Comparison of ENCODE assay signal across 8 mouse cellular contexts in the genomic region with DNA sequence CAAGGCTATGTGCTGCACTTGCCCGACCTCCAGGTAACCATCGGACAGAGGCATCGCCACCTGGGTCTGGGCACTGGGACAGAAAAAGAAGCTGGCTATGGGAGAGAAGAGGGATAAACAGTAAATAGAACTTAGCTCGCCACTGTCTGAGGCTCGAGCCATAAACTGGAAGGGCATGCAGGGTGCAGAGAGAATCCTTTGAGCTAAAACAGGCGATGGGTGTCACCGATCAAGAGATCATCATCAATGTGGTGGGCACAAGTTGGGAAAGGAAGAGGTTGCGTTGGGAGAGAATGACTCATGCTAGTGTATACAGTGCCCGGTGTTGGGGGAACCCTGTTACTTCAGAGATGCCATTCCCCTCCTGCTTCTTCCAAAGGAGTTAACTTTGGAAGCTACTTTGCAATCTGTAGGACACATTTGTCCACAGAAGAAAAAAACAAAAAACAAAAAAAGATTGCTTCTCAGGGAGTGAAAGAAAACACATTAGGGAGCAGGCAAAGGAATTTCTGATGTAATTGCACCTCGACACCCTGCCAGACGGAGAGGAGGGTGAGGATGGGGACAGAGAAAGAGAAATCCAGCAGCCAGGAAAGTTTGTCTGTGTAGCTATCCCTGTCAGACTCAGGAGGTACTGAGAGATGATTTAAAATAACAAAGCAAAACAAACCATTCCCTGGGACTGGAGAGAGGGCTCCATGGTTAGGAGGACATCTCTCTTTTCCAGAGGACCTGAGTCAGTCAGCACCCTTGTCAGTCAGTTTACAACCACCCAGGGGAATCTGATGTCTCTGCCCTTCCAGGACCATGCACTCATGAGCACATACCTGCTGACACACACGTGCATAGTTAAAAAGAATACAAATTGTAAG. TPM values are rescaled to one million over a fixed set of nuclear protein-coding genes. Genes with fewer than 3 reads are reported as not detected.
DNase-seq lines count a peak whose midpoint lies in the region; ATAC-seq and TF ChIP-seq lines count a peak whose summit lies in the region.

No protein-coding gene starts in this region.

- peak; percentile 22 to 44 for DNase-seq in heart, adult 18-20 months
- DNase-seq in heart, postnatal 4 days: no peak
- no peak for DNase-seq in left cerebral cortex, adult 9 months (ENCODE audit: low spot score in 2 of 2)
- DNase-seq in adrenal gland, postnatal 4 days (ENCODE audit: low spot score in 2 of 2): no peak

- no peaks in the 10 kb centered on the region for H3K27me3 ChIP-seq in heart, embryonic 16.5 days (ENCODE audit: control insufficient read depth, insufficient read depth, low read length)

- no peak for TF ChIP-seq CTCF in bone marrow, adult 2 months (IDR thresholded peaks at IDR 0.05; ENCODE audit: control insufficient read depth, insufficient read depth, low read length)

- peak overlapping the region; percentile 77 for H3K9ac ChIP-seq in heart, embryonic 16.5 days (ENCODE audit: low read length)

- H3K36me3 ChIP-seq in heart, embryonic 16.5 days (ENCODE audit: control insufficient read depth, insufficient read depth): no peaks in the 10 kb centered on the region
- peaks cover 4% of the 10 kb centered on the region; the same call in 1 of the 2 replicates for H3K36me3 ChIP-seq in macrophage (ENCODE audit: inconsistent target)

- peak overlapping the region; percentile 67 for H3K4me3 ChIP-seq in bone marrow, adult 2 months (replicated peaks; ENCODE audit: control insufficient read depth, low read depth, low read length)
- H3K4me3 ChIP-seq in heart, embryonic 16.5 days (ENCODE audit: low read length): peak overlapping the region; percentile 61
- peak overlapping the region; percentile 47 for H3K4me3 ChIP-seq in macrophage (ENCODE audit: inconsistent target)

- no peaks in the 10 kb centered on the region; the same call in 1 of the 2 replicates for H3K4me1 ChIP-seq in bone marrow, adult 2 months (ENCODE audit: control insufficient read depth, insufficient read depth, low read length)
- peaks cover 6% of the 10 kb centered on the region for H3K4me1 ChIP-seq in heart, embryonic 16.5 days (ENCODE audit: control insufficient read depth, insufficient read depth, low read length)

- no peak for TF ChIP-seq POLR2A in bone marrow, adult 2 months (IDR thresholded peaks at IDR 0.05; ENCODE audit: borderline replicate concordance, control insufficient read depth, low read depth, low read length)

- 23% methylated on average over 12 of the region's 12 CpGs for WGBS in bone marrow, adult 2 months
- WGBS in heart, embryonic 16.5 days: 20% methylated on average over 12 of the region's 12 CpGs
- 35% methylated on average over 12 of the region's 12 CpGs for WGBS in macrophage (ENCODE audit: missing documents)

- no peak overlapping the region for H3K27ac ChIP-seq in bone marrow, adult 2 months (ENCODE audit: control insufficient read depth, insufficient read depth, low read depth, low read length, poor library complexity)
- no peak overlapping the region; the same call in 1 of the 2 replicates for H3K27ac ChIP-seq in heart, embryonic 16.5 days (ENCODE audit: low read length)
- H3K27ac ChIP-seq in macrophage: peak overlapping the region; percentile 83

- no peaks in the 10 kb centered on the region for H3K9me3 ChIP-seq in heart, embryonic 16.5 days (replicated peaks; ENCODE audit: control insufficient read depth, low read length)

- peaks cover 52% of the 10 kb centered on the region; the same call in 1 of the 2 replicates for H3K79me2 ChIP-seq in macrophage (ENCODE audit: inconsistent target)

- ATAC-seq in heart, embryonic 16.5 days (replicated peaks; ENCODE audit: extremely low read depth, insufficient read depth, low FRiP score): no peak
- ATAC-seq in monocyte, adult 5-6 weeks (replicated peaks; ENCODE audit: insufficient number of reproducible peaks, low FRiP score, low TSS enrichment, poor library complexity, severe bottlenecking): no peak

- peak overlapping the region; percentile 81 for H3K4me2 ChIP-seq in heart, embryonic 16.5 days (ENCODE audit: low read depth, low read length)

RNA-seq across cellular contexts. Expression of a gene that starts 0.7 kb away (rescaled TPM):
- 10 to 100 TPM; 11.0 to 15.5 TPM for total RNA-seq in heart, adult 18-20 months (2021)
- 1 to 10 TPM; 5.4 to 6.3 TPM for total RNA-seq in heart, postnatal 4 days (2021)
- 9.2 and 16.4 TPM in 2 replicates for polyA plus RNA-seq in bone marrow, adult 2 months (2011; ENCODE audit: insufficient read depth, insufficient read length, low replicate concordance, missing spikeins)
- polyA plus RNA-seq in heart, embryonic 16.5 days (2015; fragmentation: Nextera tagmentation; extraction: Ambion mirVana): 12.4 and 13.3 TPM in 2 replicates
- total RNA-seq in macrophage (2018; cell fraction: chromatin; rRNA removed): 100 to 1,000 TPM in 22 of 26 experiments, 10 to 100 TPM in 4; 49.9 to 682 (median 176) TPM
- 10 to 100 TPM in 24 of 26 experiments, 1 to 10 TPM in 2; 7.6 to 80.2 (median 32.6) TPM for total RNA-seq in macrophage (2018; cell fraction: cytosol; rRNA removed)
- 100 to 1,000 TPM in 12 of 26 experiments, 10 to 100 TPM in 14; 23.6 to 520 (median 98.6) TPM for total RNA-seq in macrophage (2018; cell fraction: nucleus; rRNA removed)
- 10.0 to 133 TPM (median 56.9 TPM) in 3 replicates for polyA plus RNA-seq in macrophage (2018)
- 1 to 10 TPM; 6.2 to 8.0 TPM for total RNA-seq in adrenal gland, postnatal 4 days (2021)
- 52.0 to 91.2 TPM (median 90.6 TPM) in 3 replicates for total RNA-seq in monocyte, adult 5-6 weeks (2017)

RNA-seq across cellular contexts. Expression of a gene that starts 34.9 kb away (rescaled TPM):
- total RNA-seq in heart, adult 18-20 months (2021): 1 to 10 TPM; 1.4 to 1.7 TPM
- total RNA-seq in heart, postnatal 4 days (2021): 1 to 10 TPM; 3.7 to 4.1 TPM
- 0.52 TPM in 1 of 2 replicates, not detected in the other for polyA plus RNA-seq in bone marrow, adult 2 months (2011; ENCODE audit: insufficient read depth, insufficient read length, low replicate concordance, missing spikeins)
- polyA plus RNA-seq in heart, embryonic 16.5 days (2015; fragmentation: Nextera tagmentation; extraction: Ambion mirVana): 4.6 and 5.7 TPM in 2 replicates
- 1 to 10 TPM in 1 of 26 experiments, under 1 TPM in 8, not detected in 17; 0.22 to 2.0 (median 0.46) TPM for total RNA-seq in macrophage (2018; cell fraction: chromatin; rRNA removed)
- total RNA-seq in macrophage (2018; cell fraction: cytosol; rRNA removed): under 1 TPM in 8 of 26 experiments, not detected in 18; 0.03 to 0.10 (median 0.07) TPM
- 1 to 10 TPM in 1 of 26 experiments, under 1 TPM in 9, not detected in 16; 0.12 to 2.1 (median 0.30) TPM for total RNA-seq in macrophage (2018; cell fraction: nucleus; rRNA removed)
- polyA plus RNA-seq in macrophage (2018): not detected in 3 replicates
- under 1 TPM; 0.42 to 0.45 TPM for total RNA-seq in adrenal gland, postnatal 4 days (2021)
- not detected in 3 replicates for total RNA-seq in monocyte, adult 5-6 weeks (2017)

RNA-seq across cellular contexts. Expression of a gene that starts 52.5 kb away (rescaled TPM):
- total RNA-seq in heart, adult 18-20 months (2021): 1 to 10 TPM; 9.1 to 9.3 TPM
- 10 to 100 TPM; 19.7 to 22.1 TPM for total RNA-seq in heart, postnatal 4 days (2021)
- polyA plus RNA-seq in bone marrow, adult 2 months (2011; ENCODE audit: insufficient read depth, insufficient read length, low replicate concordance, missing spikeins): 12.2 and 28.2 TPM in 2 replicates
- polyA plus RNA-seq in heart, embryonic 16.5 days (2015; fragmentation: Nextera tagmentation; extraction: Ambion mirVana): 7.1 and 10.3 TPM in 2 replicates
- 10 to 100 TPM; 11.1 to 70.9 (median 39.0) TPM for total RNA-seq in macrophage (2018; cell fraction: chromatin; rRNA removed)
- total RNA-seq in macrophage (2018; cell fraction: cytosol; rRNA removed): 1 to 10 TPM; 1.9 to 7.2 (median 3.8) TPM
- total RNA-seq in macrophage (2018; cell fraction: nucleus; rRNA removed): 10 to 100 TPM in 20 of 26 experiments, 1 to 10 TPM in 6; 8.0 to 42.4 (median 19.6) TPM
- polyA plus RNA-seq in macrophage (2018): 3.0 to 5.5 TPM (median 3.7 TPM) in 3 replicates
- 10 to 100 TPM; 27.8 to 30.2 TPM for total RNA-seq in adrenal gland, postnatal 4 days (2021)
- total RNA-seq in monocyte, adult 5-6 weeks (2017): 13.3 to 25.8 TPM (median 21.5 TPM) in 3 replicates

RNA-seq across cellular contexts. Expression of a gene that starts 57.6 kb away (rescaled TPM):
- under 1 TPM; 0.18 to 0.30 TPM for total RNA-seq in heart, adult 18-20 months (2021)
- under 1 TPM; 0.12 to 0.20 TPM for total RNA-seq in heart, postnatal 4 days (2021)
- not detected in 2 replicates for polyA plus RNA-seq in bone marrow, adult 2 months (2011; ENCODE audit: insufficient read depth, insufficient read length, low replicate concordance, missing spikeins)
- 0.36 and 0.71 TPM in 2 replicates for polyA plus RNA-seq in heart, embryonic 16.5 days (2015; fragmentation: Nextera tagmentation; extraction: Ambion mirVana)
- 1 to 10 TPM in 8 of 26 experiments, under 1 TPM in 6, not detected in 12; 0.53 to 1.9 (median 1.2) TPM for total RNA-seq in macrophage (2018; cell fraction: chromatin; rRNA removed)
- 1 to 10 TPM in 13 of 26 experiments, under 1 TPM in 12, not detected in 1; 0.06 to 3.0 (median 1.6) TPM for total RNA-seq in macrophage (2018; cell fraction: cytosol; rRNA removed)
- 1 to 10 TPM in 12 of 26 experiments, under 1 TPM in 6, not detected in 8; 0.30 to 4.5 (median 1.5) TPM for total RNA-seq in macrophage (2018; cell fraction: nucleus; rRNA removed)
- polyA plus RNA-seq in macrophage (2018): 0.11 to 0.15 TPM in 2 of 3 replicates, not detected in the other
- 1 to 10 TPM; 3.1 to 3.5 TPM for total RNA-seq in adrenal gland, postnatal 4 days (2021)
- 0.87 to 2.2 TPM (median 0.96 TPM) in 3 replicates for total RNA-seq in monocyte, adult 5-6 weeks (2017)

Comparison
In these comparisons a context has a peak if more than half of its experiments do, and no peak if none do; other contexts are left out.
1. DNase-seq: peak in heart, adult 18-20 months (2 of 2); none in heart, postnatal 4 days (single experiment), left cerebral cortex, adult 9 months (0 of 2) and adrenal gland, postnatal 4 days (0 of 2).
2. Peak in every context shown above with its lines, with median percentiles within 50 percentile points of each other: H3K4me3 ChIP-seq.